Mouse (Mus musculus): ENCODE results near the gene Stoml3.

Gene Stoml3

DNA sequence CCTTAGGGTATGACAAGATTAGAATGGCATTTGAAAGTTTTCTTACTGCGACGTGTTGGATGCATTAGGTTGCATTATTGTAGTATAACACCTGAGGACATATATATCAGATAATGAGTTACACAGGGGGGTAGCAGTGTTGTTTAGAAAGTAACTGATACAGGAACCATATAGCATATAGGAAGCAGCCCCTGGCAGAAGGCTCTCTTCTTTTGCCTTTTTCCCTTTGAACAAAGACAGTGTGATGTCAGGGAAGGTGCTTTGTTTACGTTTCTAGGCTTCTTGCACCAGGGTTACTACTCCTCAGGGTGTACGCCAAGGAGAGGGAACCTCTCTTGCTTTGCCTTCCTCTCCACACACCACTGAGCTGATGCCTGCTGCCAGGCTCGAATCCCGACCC lies at the start of gene Stoml3:
Gene Stoml3 (plus strand): TSS at position 301 of the 400 bp plus-strand sequence.
- Histone ChIP-seq H3K4me1 (replicated peaks; ENCODE audit: low read depth, low read length) (peaks cover 30% of the 10 kb centered on the region), H3K9me3 (ENCODE audit: low read length) (no peaks in the 10 kb centered on the region), H3K27me3 (ENCODE audit: insufficient read depth, low read length) (peaks cover 6% of the 10 kb centered on the region; the same call in 1 of the 2 replicates), H3K4me3 (replicated peaks; ENCODE audit: low read length) (no peak within 1 kb of the TSS), H3K36me3 (ENCODE audit: insufficient read depth, low read length) (no peaks in the 10 kb centered on the region)
- no peak for TF ChIP-seq NANOG (IDR thresholded peaks at IDR 0.05; ENCODE audit: borderline replicate concordance, low read length)
- no peak for TF ChIP-seq POU5F1 (IDR thresholded peaks at IDR 0.05; ENCODE audit: borderline replicate concordance, low read length)
- TF ChIP-seq CTCF (conservative IDR thresholded peaks at IDR 0.05; ENCODE audit: low read length) = no peak

DNA sequence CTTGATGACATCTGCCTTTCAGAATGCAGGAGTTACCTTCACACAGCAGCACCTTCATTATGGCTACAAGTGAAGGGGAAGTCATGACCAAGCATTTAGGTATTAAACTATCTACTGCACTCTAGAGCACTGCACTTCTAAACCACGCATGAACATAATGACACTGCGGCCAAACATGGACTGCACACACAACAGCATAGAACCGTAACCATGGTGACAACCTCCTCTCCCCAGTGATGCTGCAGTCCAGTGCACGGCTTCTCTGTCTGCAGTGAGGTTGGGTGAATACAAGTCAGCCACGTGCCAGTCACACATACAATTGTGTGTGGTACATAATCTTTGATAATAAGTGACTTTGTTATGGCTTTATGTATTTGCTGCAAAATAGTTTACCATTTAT lies 42.9 kb upstream of the Stoml3 start:
- Histone ChIP-seq H3K36me3 (ENCODE audit: insufficient read depth, low read length) (peaks cover 20% of the 10 kb centered on the region), H3K4me3 (replicated peaks; ENCODE audit: low read length) (no peak overlapping the region), H3K4me1 (replicated peaks; ENCODE audit: low read depth, low read length) (peaks cover 29% of the 10 kb centered on the region), H3K27me3 (ENCODE audit: insufficient read depth, low read length) (no peaks in the 10 kb centered on the region), H3K9me3 (ENCODE audit: low read length) (no peaks in the 10 kb centered on the region)
- TF ChIP-seq CTCF (conservative IDR thresholded peaks at IDR 0.05; ENCODE audit: low read length) (no peak), NANOG (IDR thresholded peaks at IDR 0.05; ENCODE audit: borderline replicate concordance, low read length) (no peak), POU5F1 (IDR thresholded peaks at IDR 0.05; ENCODE audit: borderline replicate concordance, low read length) (no peak)

DNA sequence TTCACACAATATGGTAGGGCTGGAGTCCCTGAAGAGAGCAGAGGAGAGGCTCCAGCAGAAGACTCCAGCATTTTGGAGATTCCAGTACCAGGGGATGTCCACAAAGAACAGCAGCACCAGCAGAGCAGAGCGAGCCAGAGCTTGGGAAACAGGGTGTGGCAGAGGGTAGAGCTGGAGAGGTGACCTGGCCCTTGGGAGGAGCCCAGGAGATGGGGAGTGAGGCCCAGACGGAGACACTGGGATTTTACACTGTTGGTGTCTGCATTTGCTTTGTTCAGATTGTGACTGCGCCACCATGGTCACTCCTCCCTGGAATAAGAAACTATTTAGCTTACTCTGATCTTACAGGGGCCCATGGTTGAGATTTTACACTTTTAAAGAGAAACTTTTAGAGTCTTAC lies 41.7 kb upstream of the Stoml3 start:
- no peaks in the 10 kb centered on the region for H3K9me3 ChIP-seq (ENCODE audit: low read length)
- H3K4me1 ChIP-seq (replicated peaks; ENCODE audit: low read depth, low read length) = peaks cover 42% of the 10 kb centered on the region
- no peak overlapping the region for H3K4me3 ChIP-seq (replicated peaks; ENCODE audit: low read length)
- no peaks in the 10 kb centered on the region for H3K27me3 ChIP-seq (ENCODE audit: insufficient read depth, low read length)
- H3K36me3 ChIP-seq (ENCODE audit: insufficient read depth, low read length) = peaks cover 33% of the 10 kb centered on the region
- TF ChIP-seq POU5F1 (IDR thresholded peaks at IDR 0.05; ENCODE audit: borderline replicate concordance, low read length) (no peak), NANOG (IDR thresholded peaks at IDR 0.05; ENCODE audit: borderline replicate concordance, low read length) (no peak), CTCF (conservative IDR thresholded peaks at IDR 0.05; ENCODE audit: low read length) (no peak)

DNA sequence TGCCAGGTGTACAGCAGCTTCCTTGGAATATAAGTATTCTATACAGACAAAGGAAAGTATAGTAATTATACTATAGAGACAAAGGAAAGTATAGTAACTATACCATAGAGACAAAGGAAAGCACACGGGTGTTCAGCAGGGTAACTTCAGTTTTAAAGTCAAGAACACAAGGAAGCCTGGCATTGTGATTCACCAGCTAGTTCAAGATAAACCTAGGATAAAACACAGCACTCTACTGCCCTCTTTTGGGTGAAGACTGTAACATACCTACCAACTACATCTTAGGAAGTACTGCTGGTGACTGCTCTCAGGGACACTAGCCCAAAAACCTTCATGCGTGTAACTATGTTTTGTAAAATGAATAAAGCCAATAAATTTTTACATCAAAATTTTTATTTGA lies 40.2 kb upstream of the Stoml3 start:
- H3K9me3 ChIP-seq (ENCODE audit: low read length) = no peaks in the 10 kb centered on the region
- H3K27me3 ChIP-seq (ENCODE audit: insufficient read depth, low read length) = no peaks in the 10 kb centered on the region
- no peak overlapping the region for H3K4me3 ChIP-seq (replicated peaks; ENCODE audit: low read length)
- H3K4me1 ChIP-seq (replicated peaks; ENCODE audit: low read depth, low read length) = peaks cover 56% of the 10 kb centered on the region
- peaks cover 47% of the 10 kb centered on the region for H3K36me3 ChIP-seq (ENCODE audit: insufficient read depth, low read length)
- TF ChIP-seq CTCF (conservative IDR thresholded peaks at IDR 0.05; ENCODE audit: low read length) (peak; percentile 49), NANOG (IDR thresholded peaks at IDR 0.05; ENCODE audit: borderline replicate concordance, low read length) (no peak)

DNA sequence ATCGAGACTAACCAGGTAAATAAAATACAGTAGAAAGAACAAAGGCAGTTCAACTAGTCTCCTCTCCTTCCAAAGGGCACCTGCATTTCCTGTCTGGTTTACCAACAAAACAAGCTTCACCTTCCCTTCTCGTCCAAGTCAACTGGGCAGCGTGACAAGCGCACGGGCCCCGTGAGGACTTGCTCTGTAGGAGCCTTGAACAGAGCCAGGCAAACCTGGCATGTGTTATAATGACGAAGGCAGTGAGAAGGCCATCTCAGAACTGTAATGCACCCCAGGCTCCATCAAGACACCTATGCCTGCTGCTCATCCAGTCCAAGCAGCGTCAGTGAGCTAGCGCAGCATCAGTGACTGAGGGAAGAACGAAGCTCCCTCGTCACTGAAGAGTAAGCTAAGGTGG lies 37.8 kb upstream of the Stoml3 start:
- H3K4me1 ChIP-seq (replicated peaks; ENCODE audit: low read depth, low read length) = peaks cover 80% of the 10 kb centered on the region
- H3K27me3 ChIP-seq (ENCODE audit: insufficient read depth, low read length) = no peaks in the 10 kb centered on the region
- no peak overlapping the region for H3K4me3 ChIP-seq (replicated peaks; ENCODE audit: low read length)
- H3K9me3 ChIP-seq (ENCODE audit: low read length) = no peaks in the 10 kb centered on the region
- peaks cover 69% of the 10 kb centered on the region for H3K36me3 ChIP-seq (ENCODE audit: insufficient read depth, low read length)
- no peak for TF ChIP-seq NANOG (IDR thresholded peaks at IDR 0.05; ENCODE audit: borderline replicate concordance, low read length)
- TF ChIP-seq POU5F1 (IDR thresholded peaks at IDR 0.05; ENCODE audit: borderline replicate concordance, low read length) = no peak
- no peak for TF ChIP-seq CTCF (conservative IDR thresholded peaks at IDR 0.05; ENCODE audit: low read length)

DNA sequence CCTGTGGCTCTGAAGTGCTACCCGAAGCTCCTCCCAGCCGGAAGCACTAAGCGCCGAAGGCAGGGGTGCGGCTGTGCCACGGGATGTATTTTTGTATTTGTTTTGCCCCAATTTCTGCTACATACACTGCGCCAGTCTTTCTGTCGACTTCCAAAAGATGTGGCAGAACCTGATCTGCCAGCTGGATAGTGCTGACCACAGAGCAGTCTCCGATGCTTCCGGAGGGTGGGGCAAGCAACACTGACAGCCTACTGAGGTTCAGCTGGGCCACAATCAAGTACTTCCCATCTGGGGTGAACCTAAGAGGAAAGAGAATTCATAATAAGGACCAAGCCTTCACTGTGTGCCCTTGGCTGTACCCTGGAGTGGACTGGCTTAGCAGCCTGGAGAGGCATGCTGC lies 36.1 kb upstream of the Stoml3 start:
- Histone ChIP-seq H3K9me3 (ENCODE audit: low read length) (no peaks in the 10 kb centered on the region), H3K4me3 (replicated peaks; ENCODE audit: low read length) (peak overlapping the region; percentile 64), H3K36me3 (ENCODE audit: insufficient read depth, low read length) (peaks cover 86% of the 10 kb centered on the region), H3K4me1 (replicated peaks; ENCODE audit: low read depth, low read length) (peaks cover 89% of the 10 kb centered on the region), H3K27me3 (ENCODE audit: insufficient read depth, low read length) (no peaks in the 10 kb centered on the region)
- TF ChIP-seq CTCF (conservative IDR thresholded peaks at IDR 0.05; ENCODE audit: low read length) (no peak), POU5F1 (IDR thresholded peaks at IDR 0.05; ENCODE audit: borderline replicate concordance, low read length) (no peak), NANOG (IDR thresholded peaks at IDR 0.05; ENCODE audit: borderline replicate concordance, low read length) (no peak)

DNA sequence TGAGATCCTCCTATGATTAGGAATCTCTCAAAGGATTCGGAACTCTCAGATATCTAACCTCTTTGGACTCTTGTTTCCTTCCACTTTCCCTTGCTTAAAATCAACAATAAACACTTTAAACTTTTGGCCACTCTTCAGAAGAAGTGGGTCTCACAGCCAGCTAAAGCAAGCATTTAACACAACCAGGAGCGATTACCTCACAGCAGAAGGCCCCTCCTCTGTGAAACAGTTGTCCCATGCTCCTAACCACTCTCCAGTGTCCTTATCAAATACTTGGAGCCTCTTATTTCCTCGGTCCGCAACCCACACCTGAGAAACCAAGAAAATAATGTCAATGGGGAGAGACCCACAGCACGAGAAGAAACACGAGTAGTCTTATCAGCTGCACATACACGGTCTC lies 35.1 kb upstream of the Stoml3 start:
- Histone ChIP-seq H3K4me3 (replicated peaks; ENCODE audit: low read length) (no peak overlapping the region), H3K36me3 (ENCODE audit: insufficient read depth, low read length) (peaks cover 94% of the 10 kb centered on the region), H3K9me3 (ENCODE audit: low read length) (no peaks in the 10 kb centered on the region), H3K27me3 (ENCODE audit: insufficient read depth, low read length) (no peaks in the 10 kb centered on the region), H3K4me1 (replicated peaks; ENCODE audit: low read depth, low read length) (peaks cover 95% of the 10 kb centered on the region)
- TF ChIP-seq POU5F1 (IDR thresholded peaks at IDR 0.05; ENCODE audit: borderline replicate concordance, low read length) (no peak), NANOG (IDR thresholded peaks at IDR 0.05; ENCODE audit: borderline replicate concordance, low read length) (no peak), CTCF (conservative IDR thresholded peaks at IDR 0.05; ENCODE audit: low read length) (no peak)

DNA sequence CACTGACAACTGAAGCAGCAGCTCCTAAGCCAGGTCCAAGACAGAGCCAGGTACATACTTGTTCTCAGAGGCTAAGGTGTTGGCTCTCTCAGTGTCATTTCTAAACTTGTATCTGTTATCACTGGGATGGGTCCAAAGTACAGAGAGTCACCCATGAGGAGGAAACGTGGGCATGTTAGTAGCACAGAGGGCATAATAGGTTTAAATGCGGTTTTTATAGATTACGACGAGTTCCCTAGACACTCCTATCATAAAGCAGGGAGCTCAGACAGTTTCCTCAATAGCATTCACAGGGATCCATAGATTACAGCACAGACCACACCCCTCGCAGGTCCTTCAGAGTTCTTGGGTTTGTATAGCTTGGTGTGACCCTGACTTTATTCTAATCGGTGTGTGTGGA lies 34.4 kb upstream of the Stoml3 start:
- no peaks in the 10 kb centered on the region for H3K27me3 ChIP-seq (ENCODE audit: insufficient read depth, low read length)
- no peak for TF ChIP-seq POU5F1 (IDR thresholded peaks at IDR 0.05; ENCODE audit: borderline replicate concordance, low read length)
- TF ChIP-seq NANOG (IDR thresholded peaks at IDR 0.05; ENCODE audit: borderline replicate concordance, low read length) = no peak
- no peak for TF ChIP-seq CTCF (conservative IDR thresholded peaks at IDR 0.05; ENCODE audit: low read length)
- peaks cover 93% of the 10 kb centered on the region for H3K36me3 ChIP-seq (ENCODE audit: insufficient read depth, low read length)
- H3K9me3 ChIP-seq (ENCODE audit: low read length) = no peaks in the 10 kb centered on the region
- H3K4me1 ChIP-seq (replicated peaks; ENCODE audit: low read depth, low read length) = peaks cover 97% of the 10 kb centered on the region
- no peak overlapping the region for H3K4me3 ChIP-seq (replicated peaks; ENCODE audit: low read length)

DNA sequence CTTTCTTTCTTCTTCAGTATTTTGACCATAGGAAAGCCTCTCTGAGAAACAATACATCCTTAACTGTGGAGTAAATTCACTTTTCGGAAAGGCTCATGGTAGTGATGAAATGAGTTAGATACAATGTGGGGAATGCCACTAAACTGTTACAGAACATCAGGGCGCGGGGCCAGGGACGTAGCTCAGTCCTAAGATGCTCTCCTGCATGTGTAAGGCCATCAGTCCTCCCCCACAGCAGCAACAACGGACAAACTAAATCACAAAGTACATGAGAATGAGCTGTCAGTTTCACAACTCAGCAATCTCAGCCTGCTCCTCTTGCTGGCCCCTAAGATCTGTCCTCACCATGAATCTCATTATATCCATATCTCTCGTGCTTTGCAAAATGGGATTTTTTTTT lies 33.9 kb upstream of the Stoml3 start:
- no peaks in the 10 kb centered on the region for H3K9me3 ChIP-seq (ENCODE audit: low read length)

More for the DNA sequence above, 33.9 kb upstream of the Stoml3 start:
- Histone ChIP-seq H3K27me3 (ENCODE audit: insufficient read depth, low read length) (no peaks in the 10 kb centered on the region), H3K36me3 (ENCODE audit: insufficient read depth, low read length) (peaks cover 91% of the 10 kb centered on the region), H3K4me1 (replicated peaks; ENCODE audit: low read depth, low read length) (peaks cover 99% of the 10 kb centered on the region), H3K4me3 (replicated peaks; ENCODE audit: low read length) (no peak overlapping the region)
- TF ChIP-seq CTCF (conservative IDR thresholded peaks at IDR 0.05; ENCODE audit: low read length) (no peak), POU5F1 (IDR thresholded peaks at IDR 0.05; ENCODE audit: borderline replicate concordance, low read length) (no peak), NANOG (IDR thresholded peaks at IDR 0.05; ENCODE audit: borderline replicate concordance, low read length) (no peak)

All from E14TG2a.4 (cell line).